Mouse (Mus musculus) cerebellum, adult 2 months (tissue): ENCODE data around the gene Lrrc56.

Experiments used
- CTCF ChIP-seq: fragments of 200-500 bp; IDR thresholded peaks from 2 replicates; pipeline ENCODE4 v1.5.1; 2011; ENCODE audit warnings: low read depth, mild to moderate bottlenecking, control low read depth, low read length, moderate library complexity, borderline replicate concordance; ENCODE audit not compliant: insufficient read depth
- POLR2A ChIP-seq: fragments of 200-500 bp; IDR thresholded peaks from 2 replicates; pipeline ENCODE4 v1.6.1; 2011; ENCODE audit warnings: low read length, control low read depth, borderline replicate concordance; ENCODE audit not compliant: insufficient read depth

- no peak for TF ChIP-seq POLR2A
- TF ChIP-seq CTCF, result no peak
These were observed 24.2 kb downstream of the Lrrc56 start for GRCm38 (mm10) chr7:141218141-141218540.
